Mouse (Mus musculus): ENCODE measurements at regions not wholly inside any gene's neighbourhood (a gene's known extent, or its start where the extent isn't known, plus 50 kb on each side); places are given as distances from the start of the nearest gene placed in this dataset.
A peak's percentile ranks its signal among the peaks of the same experiment; 100 is the strongest.

- TF ChIP-seq POLR2A (IDR thresholded peaks at IDR 0.05; ENCODE audit: insufficient read length, low read depth) (no peak), SRF (IDR thresholded peaks at IDR 0.05; ENCODE audit: control insufficient read depth, insufficient read length, low read depth) (no peak), TCF12 (IDR thresholded peaks at IDR 0.05; ENCODE audit: insufficient read depth, poor library complexity, severe bottlenecking) (no peak), E2F4 (IDR thresholded peaks at IDR 0.05; ENCODE audit: insufficient read depth) (no peak), MAX (IDR thresholded peaks at IDR 0.05; ENCODE audit: low read depth) (no peak), POLR2AphosphoS2 (IDR thresholded peaks at IDR 0.05; ENCODE audit: insufficient read length, low read depth) (no peak), CEBPB (IDR thresholded peaks at IDR 0.05; ENCODE audit: insufficient read depth, poor library complexity, severe bottlenecking) (no peak), MYOD1 (IDR thresholded peaks at IDR 0.05; ENCODE audit: control insufficient read depth in 1 of 3, insufficient read length in 2 of 3, low read depth in 2 of 3) (peak; percentile 79 to 94 (median 88)), USF1 (IDR thresholded peaks at IDR 0.05; ENCODE audit: low read depth) (no peak), MYOG (IDR thresholded peaks at IDR 0.05; ENCODE audit: control insufficient read depth in 1 of 3, insufficient read depth in 1 of 3, insufficient read length in 2 of 3, low read depth in 2 of 3) (peak in 1 of 3 experiments; percentile 61)
Measured at GRCm38 (mm10) chr13:37249581-37250461, 95.2 kb upstream of the Ly86 start.

Data from myocyte (in vitro differentiated cells).